Mouse (Mus musculus): ENCODE results near the gene Gm11937. TPM values are rescaled to one million over a fixed set of nuclear protein-coding genes. Genes with fewer than 3 reads are reported as not detected.
A peak's percentile ranks its signal among the peaks of the same experiment; 100 is the strongest.

The Gm11937 gene
- total RNA-seq, 2 experiments from 2014 or later = not detected

DNA sequence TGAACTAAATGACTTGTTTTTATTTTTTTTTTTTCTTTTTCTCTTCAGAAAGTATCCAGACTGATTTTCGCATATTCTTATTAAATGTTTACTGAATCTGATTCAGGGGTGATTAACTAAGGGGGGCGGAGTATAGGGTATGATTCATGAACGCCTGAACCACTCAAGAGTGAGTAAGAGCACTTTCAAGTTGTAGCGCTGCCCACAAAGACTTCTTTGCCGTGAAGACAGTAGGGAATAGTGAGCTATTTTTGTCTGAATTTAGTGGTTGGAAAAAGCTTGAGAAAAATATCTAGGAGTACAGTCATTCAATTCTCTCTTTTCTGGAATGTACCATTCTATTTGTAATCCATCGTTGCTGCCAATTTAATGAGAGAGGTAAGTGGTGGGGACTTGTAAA lies 28.4 kb downstream of the Gm11937 start:
- DNase-seq (ENCODE audit: low spot score in 2 of 2) = no peak

DNA sequence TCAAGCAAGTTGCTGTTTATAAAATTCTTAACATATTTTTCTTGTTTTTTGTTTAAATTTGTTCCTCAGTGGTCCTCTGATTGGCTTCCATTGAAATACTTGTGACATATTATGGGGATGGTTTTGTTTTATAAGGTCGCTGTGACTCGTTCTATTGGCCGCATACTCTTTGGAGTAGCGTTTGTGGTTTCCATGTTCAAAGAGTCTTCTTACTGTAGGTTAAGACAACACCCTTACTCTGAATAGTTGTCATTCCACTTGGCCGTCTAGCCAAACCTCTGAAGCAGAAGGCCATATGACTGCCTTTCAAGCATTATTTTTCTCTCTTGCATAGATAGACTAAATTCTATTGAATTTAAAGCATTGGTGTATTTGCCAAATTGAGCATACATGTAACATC lies 28.9 kb downstream of the Gm11937 start:
- DNase-seq (ENCODE audit: low spot score in 2 of 2) = no peak

DNA sequence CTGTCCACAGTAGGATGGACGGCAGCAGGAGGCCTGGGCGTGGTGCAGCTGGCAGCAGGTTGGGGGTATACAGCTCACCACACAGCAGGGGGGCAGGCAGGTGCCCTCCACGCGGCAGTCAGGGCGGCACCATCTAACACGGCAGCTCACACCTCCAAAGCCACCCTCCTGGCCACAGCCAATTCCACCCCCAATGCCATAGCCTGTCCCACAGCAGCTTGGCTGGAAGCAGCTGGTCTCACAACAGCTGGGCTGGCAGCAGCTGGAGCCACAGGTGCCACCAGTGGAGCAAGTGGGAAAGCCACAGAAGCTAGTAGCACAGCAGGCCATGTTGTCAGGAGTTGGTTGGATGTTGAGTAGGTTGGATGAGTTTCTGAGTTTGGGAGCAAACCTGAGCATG lies 29.4 kb downstream of the Gm11937 start, which contains the start of gene Krtap1-5:
Krtap1-5 (minus strand) TSS at position 381 of the 400 bp plus-strand sequence.
- no peak for DNase-seq (ENCODE audit: low spot score in 2 of 2)

DNA sequence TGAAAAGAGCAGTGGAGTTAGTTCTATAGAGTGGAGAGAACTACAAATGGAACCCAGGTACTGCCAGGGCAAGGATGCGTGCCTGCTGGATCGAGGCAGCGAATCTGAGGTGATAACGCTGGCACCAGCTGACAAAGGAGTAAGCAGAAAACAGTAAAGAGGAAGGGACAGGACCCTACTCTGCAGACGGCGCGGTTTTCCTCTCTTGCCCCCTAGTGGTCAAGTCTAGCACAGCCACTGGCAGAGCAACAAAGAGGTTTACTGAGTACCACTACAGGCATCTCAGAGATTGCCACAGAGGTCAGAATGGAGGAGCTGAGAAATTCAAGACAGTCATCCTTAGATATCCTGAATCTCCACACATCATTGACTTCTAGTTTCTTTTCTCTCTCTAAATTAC lies 35.9 kb downstream of the Gm11937 start:
- peak; percentile 32 to 35 for DNase-seq (ENCODE audit: low spot score in 2 of 2)

DNA sequence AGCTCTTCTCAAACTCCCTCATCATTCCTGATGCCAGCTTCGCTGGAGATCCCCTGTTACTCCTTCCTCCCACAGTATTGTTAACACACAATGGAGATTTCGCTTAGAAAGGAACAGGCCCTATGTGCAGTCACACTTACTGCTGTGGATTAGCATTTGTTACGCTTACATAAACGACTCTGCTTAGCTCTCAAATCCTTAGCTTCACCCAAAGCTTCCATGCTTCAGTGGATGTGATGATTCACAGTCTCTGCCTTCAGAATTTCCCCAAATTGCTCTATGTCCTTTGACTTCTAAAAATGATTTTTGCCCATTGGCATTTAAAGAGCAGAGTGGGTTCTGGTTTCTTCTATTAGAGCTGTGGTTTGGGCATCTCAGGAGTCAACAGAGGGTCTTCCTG lies 36.8 kb downstream of the Gm11937 start:
- no peak for DNase-seq (ENCODE audit: low spot score in 2 of 2)

DNA sequence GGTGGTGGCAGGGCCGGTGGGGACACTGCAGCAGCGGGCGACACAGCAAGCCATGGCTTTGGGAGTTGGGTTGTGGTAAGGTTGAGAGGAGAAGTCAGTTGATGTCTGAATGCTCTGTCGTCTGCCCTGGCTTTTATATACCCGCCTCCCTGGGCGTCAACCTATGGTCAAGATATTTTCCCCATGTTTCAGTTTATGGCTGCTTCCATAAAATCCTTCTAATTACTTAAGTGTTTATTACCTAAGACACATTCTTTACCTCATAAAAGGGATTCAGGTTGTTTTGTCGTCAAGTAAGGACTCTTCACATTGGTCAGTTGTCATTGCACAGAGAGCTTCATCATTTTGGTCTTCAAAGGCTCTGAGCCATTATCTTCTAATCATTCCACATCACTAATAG lies 43.5 kb downstream of the Gm11937 start, which contains the start of gene Krtap3-1:
Krtap3-1 (minus strand) TSS at position 101 of the 400 bp plus-strand sequence.
- no peak for DNase-seq (ENCODE audit: low spot score in 2 of 2)

DNA sequence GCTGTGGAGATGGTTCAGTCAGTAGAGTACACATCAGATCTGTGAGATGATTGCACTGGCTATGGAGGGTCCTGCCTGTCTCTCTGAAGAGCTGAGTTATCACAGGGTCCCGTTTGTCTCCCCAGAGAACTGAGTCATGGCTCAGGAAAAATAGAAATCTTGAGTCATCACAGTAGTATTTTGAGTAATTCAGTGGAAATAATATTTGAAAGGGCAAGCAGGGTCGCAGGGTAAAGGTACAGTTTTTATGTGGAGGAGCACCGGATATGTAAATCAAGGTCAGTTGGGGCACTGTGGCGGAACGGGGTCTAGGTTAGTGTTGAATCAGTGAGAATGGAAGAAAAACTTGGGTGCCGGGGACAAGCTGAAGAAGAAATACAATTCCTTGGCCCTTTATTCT lies 47.4 kb downstream of the Gm11937 start:
- DNase-seq (ENCODE audit: low spot score in 2 of 2) = no peak

Other genes starting within 250 kb of the Gm11937 start
- under 1 TPM in 1 of 2 experiments, not detected in 1; 0.25 TPM for gene Krt28, start 235.3 kb downstream of the Gm11937 start, total RNA-seq (2021)
- 1 to 10 TPM; 4.9 to 9.9 TPM for gene Krt10, start 220.8 kb downstream of the Gm11937 start, total RNA-seq (2021)
- gene Krt12, start 187.9 kb downstream of the Gm11937 start, total RNA-seq (2021) = not detected
- gene Krt20, start 172.0 kb downstream of the Gm11937 start, total RNA-seq (2021) = 1 to 10 TPM; 2.4 to 2.7 TPM
- gene Krt23, start 117.1 kb downstream of the Gm11937 start, total RNA-seq (2021) = 1 to 10 TPM in 1 of 2 experiments, under 1 TPM in 1; 0.62 to 3.1 TPM
- gene Krt39, start 88.9 kb downstream of the Gm11937 start, total RNA-seq (2021) = not detected
- gene Krt40, start 67.0 kb downstream of the Gm11937 start, total RNA-seq (2021) = not detected
- not detected for gene Krtap3-3, start 59.3 kb downstream of the Gm11937 start, total RNA-seq (2021)
- gene Krtap3-2, start 53.3 kb downstream of the Gm11937 start, total RNA-seq (2021) = not detected
- not detected for gene Gm11939, start 50.7 kb downstream of the Gm11937 start, total RNA-seq (2021)
- not detected for gene Krtap3-1, start 43.6 kb downstream of the Gm11937 start, total RNA-seq (2021)
- gene Krtap1-5, start 29.2 kb downstream of the Gm11937 start, total RNA-seq (2021) = not detected
- gene Krtap1-4, start 26.5 kb downstream of the Gm11937 start, total RNA-seq (2021) = not detected
- not detected for gene Krtap1-3, start 18.9 kb downstream of the Gm11937 start, total RNA-seq (2021)
- gene Krtap9-3, start 12.1 kb downstream of the Gm11937 start, total RNA-seq (2021) = not detected
- not detected for gene Gm11938, start 6.9 kb downstream of the Gm11937 start, total RNA-seq (2021)
- gene Krtap2-4, start 4.7 kb upstream of the Gm11937 start, total RNA-seq (2021) = not detected
- not detected for gene Gm11562, start 10.2 kb upstream of the Gm11937 start, total RNA-seq (2021)
- not detected for gene Krtap4-1, start 18.0 kb upstream of the Gm11937 start, total RNA-seq (2021)
- not detected for gene Krtap4-2, start 24.9 kb upstream of the Gm11937 start, total RNA-seq (2021)
- not detected for gene Krtap4-7, start 33.9 kb upstream of the Gm11937 start, total RNA-seq (2021)
- not detected for gene Gm11555, start 40.0 kb upstream of the Gm11937 start, total RNA-seq (2021)
- gene Gm11563, start 48.8 kb upstream of the Gm11937 start, total RNA-seq (2021) = not detected
- not detected for gene Krtap4-6, start 55.8 kb upstream of the Gm11937 start, total RNA-seq (2021)
- not detected for gene Gm14190, start 80.6 kb upstream of the Gm11937 start, total RNA-seq (2021)
- not detected for gene Gm14180, start 124.1 kb upstream of the Gm11937 start, total RNA-seq (2021)
- gene Gm11595, start 162.7 kb upstream of the Gm11937 start, total RNA-seq (2021) = not detected
- gene Krtap4-8, start 170.5 kb upstream of the Gm11937 start, total RNA-seq (2021) = not detected
- not detected for gene Krtap4-9, start 175.0 kb upstream of the Gm11937 start, total RNA-seq (2021)
- gene Gm11596, start 183.3 kb upstream of the Gm11937 start, total RNA-seq (2021) = not detected
- not detected for gene Gm11569, start 188.7 kb upstream of the Gm11937 start, total RNA-seq (2021)
- not detected for gene Gm11554, start 194.3 kb upstream of the Gm11937 start, total RNA-seq (2021)
- not detected for gene Krtap4-13, start 199.7 kb upstream of the Gm11937 start, total RNA-seq (2021)
- not detected for gene Gm11564, start 205.5 kb upstream of the Gm11937 start, total RNA-seq (2021)
- gene 2300003K06Rik, start 227.9 kb upstream of the Gm11937 start, total RNA-seq (2021) = not detected
- not detected for gene Krtap4-16, start 241.4 kb upstream of the Gm11937 start, total RNA-seq (2021)
- gene Gm11568, start 247.7 kb upstream of the Gm11937 start, total RNA-seq (2021) = not detected

Measured in adrenal gland, postnatal 4 days (tissue).